Mouse (Mus musculus) embryonic facial prominence, embryonic 11.5 days (tissue): ENCODE results near the gene Rnd2. TPM values are rescaled to one million over a fixed set of nuclear protein-coding genes. Genes with fewer than 3 reads are reported as not detected.
"Not testable (repeated sequence)": the region's sequence is repeated elsewhere in the genome, so short reads cannot be mapped to it uniquely, and the experiment has no call there.

ENCODE experiments used
- ATAC-seq: fragments of 200-750 bp; cut with Nextera tagmentation; replicated peaks from 2 replicates; pipeline ENCODE4 v1.8.0; 2017; ENCODE audit warnings: low read depth; ENCODE audit not compliant: insufficient number of reproducible peaks, low FRiP score, low TSS enrichment
- DNase-seq: peaks from one replicate; pipeline ENCODE4 v3.0.0-alpha.2; 2015; ENCODE audit warnings: low spot score
- H3K27ac ChIP-seq: fragments of 300-500 bp; sonication (generic); replicated peaks from 2 replicates; pipeline ENCODE4 v1.5.1; 2014; ENCODE audit warnings: mild to moderate bottlenecking, low read depth, low read length, control low read depth
- H3K27me3 ChIP-seq: fragments of 300-500 bp; sonication (generic); 2 replicates; pipeline ENCODE4 v1.6.1; 2014; ENCODE audit warnings: mild to moderate bottlenecking, low read length, moderate library complexity, mixed read lengths; ENCODE audit not compliant: control insufficient read depth, insufficient read depth
- H3K36me3 ChIP-seq: fragments of 300-500 bp; sonication (generic); replicated peaks from 2 replicates; pipeline ENCODE4 v1.6.1; 2014; ENCODE audit warnings: low read depth, mild to moderate bottlenecking, low read length, moderate library complexity, mixed read lengths; ENCODE audit not compliant: control insufficient read depth, insufficient read depth
- H3K4me1 ChIP-seq: fragments of 300-500 bp; sonication (generic); 2 replicates; pipeline ENCODE4 v1.6.1; 2014; ENCODE audit warnings: low read length, mixed read lengths; ENCODE audit not compliant: control insufficient read depth, insufficient read depth
- H3K4me2 ChIP-seq: fragments of 300-500 bp; sonication (generic); 2 replicates; pipeline ENCODE4 v1.6.1; 2014; ENCODE audit warnings: low read depth, mild to moderate bottlenecking, control low read depth, low read length, moderate library complexity
- H3K4me3 ChIP-seq: fragments of 300-500 bp; sonication (generic); 2 replicates; pipeline ENCODE4 v1.5.1; 2014; ENCODE audit warnings: low read depth, low read length, control low read depth
- H3K9ac ChIP-seq: fragments of 300-500 bp; sonication (generic); replicated peaks from 2 replicates; pipeline ENCODE4 v1.6.1; 2014; ENCODE audit warnings: mild to moderate bottlenecking, control low read depth, low read length
- H3K9me3 ChIP-seq: fragments of 300-500 bp; sonication (generic); replicated peaks from 2 replicates; pipeline ENCODE4 v1.6.1; 2016; ENCODE audit warnings: mild to moderate bottlenecking, low read length, inconsistent platforms, mixed read lengths; ENCODE audit not compliant: control insufficient read depth
- WGBS: fragments of 180-500 bp; shearing (Covaris S2); extraction: QIAGEN DNeasy Blood & Tissue Kit; methylation state at CpG from one replicate; pipeline ENCODE4 v1.1.7; 2014; 5-methylcytosine and 5-hydroxymethylcytosine counted together
- polyA plus RNA-seq: library from polyadenylated mRNA; unstranded; fragments of >200 nt; fragmentation: Nextera tagmentation; extraction: Ambion mirVana; gene quantifications from 2 replicates; pipeline ENCODE4 v1.2.1, GENCODE M21; 2014

Gene Rnd2
- polyA plus RNA-seq, 1 experiment from 2014 or later: 9.4 TPM

DNA sequence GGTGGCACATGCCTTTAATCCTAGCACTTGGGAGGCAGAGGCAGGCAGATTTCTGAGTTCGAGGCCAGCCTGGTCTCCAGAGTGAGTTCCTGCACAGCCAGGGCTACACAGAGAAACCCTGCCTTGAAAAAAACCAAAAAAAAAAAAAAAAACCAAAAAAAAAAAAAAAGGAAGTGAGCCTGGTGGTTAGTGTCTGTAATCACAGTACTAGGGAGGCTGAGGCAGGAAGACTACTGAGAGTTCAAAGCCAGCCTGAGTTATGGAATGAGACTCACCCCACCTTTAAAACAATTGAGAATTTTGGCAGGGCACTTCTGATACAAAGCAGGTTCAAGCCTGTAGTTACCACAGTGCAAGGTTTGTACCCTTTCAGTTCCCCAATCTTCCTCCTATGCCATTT lies 8.9 kb downstream of the Rnd2 start:
- not testable (repeated sequence) for H3K4me1 ChIP-seq, H3K27ac ChIP-seq, H3K27me3 ChIP-seq, H3K36me3 ChIP-seq, H3K9me3 ChIP-seq, H3K4me3 ChIP-seq, H3K4me2 ChIP-seq, H3K9ac ChIP-seq, ATAC-seq, DNase-seq
- 90% methylated on average over 1 of the region's 1 CpGs for WGBS

DNA sequence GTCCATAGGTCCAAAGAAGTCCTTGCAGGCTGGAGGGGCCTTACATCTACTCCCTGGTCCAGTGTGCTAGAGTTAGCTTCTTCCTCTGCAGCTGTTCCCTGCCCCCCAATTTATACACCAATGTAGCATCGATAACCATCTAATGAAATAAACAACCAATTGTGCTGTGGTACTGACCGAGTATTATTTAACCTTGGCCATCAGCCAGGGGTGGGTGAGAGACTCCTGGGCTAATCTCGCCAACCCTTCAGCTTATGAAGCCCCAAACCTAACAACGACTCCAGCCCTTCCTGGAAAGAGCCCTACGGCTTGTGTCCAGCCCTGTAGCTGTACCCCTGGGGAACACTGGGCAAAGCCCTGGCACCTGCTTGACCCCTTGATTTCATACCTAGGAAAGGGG lies 9.5 kb downstream of the Rnd2 start:
- DNase-seq (no peak), ATAC-seq (no peak)
- Histone ChIP-seq H3K4me3 (no peak overlapping the region), H3K9me3 (no peaks in the 10 kb centered on the region), H3K36me3 (no peaks in the 10 kb centered on the region), H3K4me1 (peaks cover under 1% of the 10 kb centered on the region; the same call in 1 of the 2 replicates), H3K4me2 (no peak overlapping the region), H3K27ac (no peak overlapping the region), H3K9ac (no peak overlapping the region), H3K27me3 (no peaks in the 10 kb centered on the region)
- WGBS: 83% methylated on average over 5 of the region's 5 CpGs

DNA sequence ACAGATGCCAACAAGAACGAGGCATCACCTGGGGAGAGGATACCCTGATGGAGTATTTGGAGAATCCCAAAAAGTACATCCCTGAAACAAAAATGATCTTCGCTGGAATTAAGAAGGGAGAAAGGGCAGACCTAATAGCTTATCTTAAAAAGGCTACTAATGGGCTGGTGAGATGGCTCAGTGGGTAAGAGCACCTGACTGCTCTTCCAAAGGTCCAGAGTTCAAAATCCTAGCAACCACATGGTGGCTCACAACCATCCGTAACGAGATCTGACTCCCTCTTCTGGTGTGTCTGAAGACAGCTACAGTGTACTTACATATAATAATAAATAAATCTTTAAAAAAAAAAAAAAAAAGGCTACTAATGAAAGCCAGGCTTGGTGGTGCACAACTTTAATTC lies 11.6 kb downstream of the Rnd2 start:
- DNase-seq, H3K9ac ChIP-seq, H3K36me3 ChIP-seq, ATAC-seq, H3K4me2 ChIP-seq, H3K4me3 ChIP-seq, H3K27me3 ChIP-seq, H3K27ac ChIP-seq, H3K4me1 ChIP-seq, H3K9me3 ChIP-seq: not testable (repeated sequence)
- WGBS: 87% methylated on average over 4 of the region's 4 CpGs

DNA sequence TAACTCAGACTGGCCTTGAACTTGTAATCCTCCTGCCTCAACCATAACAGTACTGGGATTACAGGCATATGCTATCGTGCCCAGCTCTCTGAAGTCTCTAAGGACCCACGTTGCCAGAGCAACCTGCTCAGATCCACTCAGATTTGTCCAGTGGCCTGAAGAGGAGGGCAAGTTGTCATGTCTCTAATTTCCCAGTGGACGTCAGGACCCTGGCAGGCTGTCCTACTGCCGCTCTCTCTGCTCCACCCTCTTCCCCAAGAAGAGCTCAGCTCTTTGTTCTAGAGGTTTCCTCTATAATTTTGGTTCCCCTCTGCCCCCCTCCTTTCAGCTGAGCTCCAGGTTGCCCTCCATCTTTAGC lies 12.4 kb downstream of the Rnd2 start:
- WGBS: 35% methylated on average over 4 of the region's 4 CpGs
- Histone ChIP-seq H3K4me3 (no peak overlapping the region), H3K4me2 (no peak overlapping the region), H3K36me3 (no peaks in the 10 kb centered on the region), H3K4me1 (peaks cover 2% of the 10 kb centered on the region; the same call in 1 of the 2 replicates), H3K9ac (no peak overlapping the region), H3K27me3 (no peaks in the 10 kb centered on the region), H3K9me3 (no peaks in the 10 kb centered on the region), H3K27ac (peak overlapping the region; percentile 28; the same call in 1 of the 2 replicates)
- DNase-seq (no peak), ATAC-seq (peak; percentile 73)

DNA sequence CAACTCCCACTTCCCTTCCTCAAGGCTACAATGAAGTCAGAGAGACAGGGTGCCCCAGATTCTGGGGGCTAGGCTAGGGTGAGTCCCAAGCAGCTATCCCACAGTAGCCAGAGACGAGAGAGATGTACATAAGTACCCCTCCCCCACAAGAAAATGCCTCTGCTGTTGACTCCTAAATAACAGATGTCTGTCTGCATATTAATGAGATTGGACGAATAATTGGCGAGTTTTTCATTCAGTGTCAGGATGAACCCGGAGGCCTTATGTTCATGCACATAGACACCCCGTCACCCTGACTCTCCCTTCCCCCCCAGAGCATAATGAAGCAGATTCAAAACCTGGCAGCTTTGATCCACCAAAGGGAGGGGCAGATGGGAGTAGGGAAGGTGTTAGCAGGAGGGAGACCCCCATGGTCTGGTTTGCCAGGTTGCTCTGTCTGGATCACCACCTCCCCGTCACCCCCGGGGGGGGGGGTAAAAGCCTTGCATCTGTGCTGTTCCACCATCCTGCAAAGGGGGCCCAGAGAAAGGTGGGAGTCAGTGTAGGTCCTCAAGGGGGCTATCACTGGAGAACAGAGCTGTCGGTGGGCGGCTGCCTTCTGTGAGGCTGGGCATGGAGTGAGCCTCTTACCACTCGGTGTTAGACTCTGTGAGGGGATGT lies 12.9 kb downstream of the Rnd2 start:
- Histone ChIP-seq H3K9ac (no peak overlapping the region), H3K4me3 (no peak overlapping the region), H3K4me1 (peaks cover 2% of the 10 kb centered on the region; the same call in 1 of the 2 replicates), H3K4me2 (no peak overlapping the region), H3K9me3 (no peaks in the 10 kb centered on the region), H3K36me3 (no peaks in the 10 kb centered on the region), H3K27me3 (no peaks in the 10 kb centered on the region), H3K27ac (peak overlapping the region; percentile 28; the same call in 1 of the 2 replicates)
- ATAC-seq (peak; percentile 73), DNase-seq (no peak)
- WGBS: 54% methylated on average over 10 of the region's 10 CpGs

DNA sequence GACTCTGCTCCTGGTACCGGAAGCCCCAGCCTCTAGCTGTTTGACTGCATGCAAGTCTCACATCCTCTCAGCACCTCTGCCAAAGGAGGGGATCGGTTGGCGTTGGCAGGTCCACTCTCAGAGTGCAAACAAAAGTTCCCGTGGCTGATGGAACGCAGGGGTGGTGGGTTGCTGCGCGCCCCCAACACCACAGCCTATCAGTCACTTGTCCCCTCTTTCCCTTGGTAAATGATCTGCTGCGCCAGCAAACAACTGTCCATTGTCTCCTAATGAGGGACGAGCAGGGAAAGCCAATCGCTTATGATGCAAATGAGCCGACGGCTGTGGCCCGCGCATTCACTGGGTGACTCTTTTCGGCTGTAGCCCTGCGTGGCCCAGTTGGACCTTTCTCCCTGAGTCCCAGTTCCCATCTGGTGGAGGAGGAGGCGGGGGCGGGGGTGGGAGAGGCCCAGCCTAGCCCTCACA lies 14.4 kb downstream of the Rnd2 start:
- no peaks in the 10 kb centered on the region for H3K9me3 ChIP-seq
- no peaks in the 10 kb centered on the region for H3K36me3 ChIP-seq
- peak overlapping the region; percentile 32 for H3K4me2 ChIP-seq
- H3K4me3 ChIP-seq: 0 out of 2 replicates have a peak overlapping the region, but pooled peaks have one; percentile 3
- H3K4me1 ChIP-seq: peaks cover 2% of the 10 kb centered on the region; the same call in 1 of the 2 replicates
- peak; percentile 25 for DNase-seq
- no peak for ATAC-seq
- 3% methylated on average over 18 of the region's 18 CpGs for WGBS
- no peaks in the 10 kb centered on the region for H3K27me3 ChIP-seq
- H3K9ac ChIP-seq: peak overlapping the region; percentile 50
- peak overlapping the region; percentile 41; the same call in 1 of the 2 replicates for H3K27ac ChIP-seq

DNA sequence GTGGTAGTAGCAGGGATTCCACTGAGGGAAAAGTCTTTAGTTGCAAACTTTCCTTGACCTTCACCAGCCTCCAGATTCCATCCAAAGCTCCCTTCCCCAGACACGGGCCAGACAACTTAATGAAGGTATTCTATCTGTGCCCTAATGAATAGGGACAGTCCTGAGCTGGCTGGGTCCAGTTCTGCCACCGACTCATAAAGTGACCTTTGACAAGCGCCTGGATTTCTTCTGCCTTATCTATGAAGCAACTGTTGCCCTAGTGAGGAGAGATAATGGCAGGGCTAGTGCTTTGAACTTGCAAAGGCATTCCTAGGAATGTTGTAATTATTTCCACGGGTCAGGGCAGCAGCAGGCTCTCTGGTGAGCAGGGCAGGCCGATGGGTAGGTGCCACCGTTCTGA lies 16.1 kb downstream of the Rnd2 start:
- Histone ChIP-seq H3K27me3 (no peaks in the 10 kb centered on the region), H3K9me3 (no peaks in the 10 kb centered on the region), H3K4me1 (peaks cover 2% of the 10 kb centered on the region; the same call in 1 of the 2 replicates), H3K4me3 (no peak overlapping the region), H3K4me2 (no peak overlapping the region), H3K9ac (no peak overlapping the region), H3K36me3 (no peaks in the 10 kb centered on the region), H3K27ac (no peak overlapping the region)
- WGBS: 64% methylated on average over 6 of the region's 6 CpGs
- DNase-seq (no peak), ATAC-seq (no peak)

DNA sequence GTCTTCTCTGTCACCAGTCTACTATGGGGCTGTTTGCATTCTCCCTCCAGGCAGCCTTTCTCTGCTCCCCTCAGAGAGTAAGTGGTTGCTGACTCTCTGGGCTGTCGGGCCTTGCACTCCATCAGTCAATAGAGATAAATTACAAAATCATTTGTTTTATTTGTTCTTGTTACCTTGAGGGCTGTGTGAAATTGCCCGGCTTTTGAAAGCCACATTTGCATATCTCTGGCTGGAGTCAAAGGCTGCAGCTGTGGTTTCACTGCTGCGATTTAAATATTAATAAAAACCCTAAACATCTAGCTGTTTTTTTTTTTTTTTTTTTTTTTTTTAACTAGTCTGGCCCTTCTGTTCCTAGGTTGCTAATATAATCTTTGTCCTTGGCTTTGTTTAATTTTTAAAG lies 19.0 kb downstream of the Rnd2 start:
- no peak overlapping the region for H3K27ac ChIP-seq
- no peaks in the 10 kb centered on the region for H3K9me3 ChIP-seq
- peaks cover 2% of the 10 kb centered on the region; the same call in 1 of the 2 replicates for H3K4me1 ChIP-seq
- H3K27me3 ChIP-seq: no peaks in the 10 kb centered on the region
- no peak overlapping the region for H3K4me3 ChIP-seq
- no peak overlapping the region for H3K4me2 ChIP-seq
- ATAC-seq (no peak), DNase-seq (no peak)
- H3K9ac ChIP-seq: no peak overlapping the region
- H3K36me3 ChIP-seq: no peaks in the 10 kb centered on the region
- 51% methylated on average over 3 of the region's 3 CpGs for WGBS
